Mouse (Mus musculus) lung, adult 18-20 months (tissue): ENCODE results near the gene Ank3.

ENCODE experiments used
- DNase-seq, 2 experiments: peaks; one replicate each; pipeline ENCODE4 v3.0.0; 2022; ENCODE audit warnings: mixed read lengths in 2 of 2

Gene Ank3

DNA sequence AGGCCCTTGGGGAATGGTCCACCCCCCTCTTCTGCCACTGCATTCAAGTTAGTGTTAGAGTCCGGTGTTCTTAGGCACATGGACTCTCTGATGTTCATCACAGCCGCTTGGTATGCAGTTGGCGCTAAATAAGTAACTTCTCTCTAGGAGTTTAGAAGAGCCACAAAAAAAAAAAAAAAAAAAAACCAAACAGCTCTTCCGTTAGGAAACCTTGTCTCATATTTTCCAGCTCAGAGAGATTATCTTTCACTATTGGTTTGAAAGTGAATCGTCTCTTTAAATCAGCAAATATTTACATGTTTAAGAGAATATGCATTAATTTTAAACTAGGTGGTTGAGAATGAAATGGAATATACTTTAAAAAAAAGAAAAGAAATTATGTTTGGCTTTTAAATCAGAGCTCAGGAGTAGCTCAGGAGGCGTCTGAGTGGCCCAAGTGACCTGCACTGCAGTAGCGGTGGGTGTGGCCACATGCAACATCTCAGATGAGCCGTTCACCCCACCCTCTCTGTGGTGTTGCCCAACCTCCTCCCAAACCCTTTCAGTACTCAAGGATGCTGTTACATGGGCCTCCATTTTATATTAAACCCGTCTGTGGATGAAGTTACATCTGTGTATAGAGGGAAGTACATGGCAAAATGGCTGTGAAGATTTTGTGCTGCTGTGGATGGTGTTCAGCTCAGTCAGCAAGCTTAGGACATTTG, 138.0 kb downstream of the Ank3 start:
- no peak for DNase-seq

DNA sequence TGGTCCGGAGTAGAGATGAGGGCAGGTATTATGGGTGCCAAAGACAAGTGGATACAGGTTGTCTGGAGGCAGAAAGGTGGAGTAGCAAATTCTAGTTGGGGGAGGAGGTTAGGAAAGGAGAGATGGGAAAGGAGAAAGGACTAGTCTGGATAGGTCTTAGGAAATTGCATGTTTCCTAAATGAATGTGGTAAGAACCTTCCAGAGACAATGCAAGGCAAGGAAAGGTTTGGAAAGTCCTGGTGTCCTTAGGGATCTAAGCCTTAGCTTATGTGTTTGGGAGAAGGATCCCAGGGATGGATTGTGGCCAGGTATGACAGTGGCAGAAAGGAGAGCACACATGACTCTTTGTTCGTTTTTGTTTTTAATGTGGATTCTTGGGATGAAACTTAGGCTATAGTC, 139.7 kb downstream of the Ank3 start:
- DNase-seq, result no peak

DNA sequence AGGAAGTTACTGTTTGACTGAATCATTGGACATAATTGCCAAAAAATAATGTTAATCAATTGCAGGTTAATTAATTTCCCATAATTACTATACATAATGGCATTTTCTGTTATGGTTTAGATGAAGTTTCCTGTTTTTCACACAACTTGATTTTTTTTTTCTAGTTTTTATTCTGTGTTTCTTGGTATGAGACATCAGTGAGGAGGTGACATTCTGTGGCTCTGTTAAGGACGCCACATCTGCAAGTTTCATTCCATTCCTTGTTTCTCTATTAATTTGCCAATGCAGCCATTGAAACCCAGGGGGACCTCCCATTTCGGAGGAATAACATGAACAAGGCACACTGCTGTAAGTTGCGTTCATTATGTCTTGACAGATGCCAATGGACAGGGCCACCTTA, 143.9 kb downstream of the Ank3 start:
- DNase-seq, result no peak

DNA sequence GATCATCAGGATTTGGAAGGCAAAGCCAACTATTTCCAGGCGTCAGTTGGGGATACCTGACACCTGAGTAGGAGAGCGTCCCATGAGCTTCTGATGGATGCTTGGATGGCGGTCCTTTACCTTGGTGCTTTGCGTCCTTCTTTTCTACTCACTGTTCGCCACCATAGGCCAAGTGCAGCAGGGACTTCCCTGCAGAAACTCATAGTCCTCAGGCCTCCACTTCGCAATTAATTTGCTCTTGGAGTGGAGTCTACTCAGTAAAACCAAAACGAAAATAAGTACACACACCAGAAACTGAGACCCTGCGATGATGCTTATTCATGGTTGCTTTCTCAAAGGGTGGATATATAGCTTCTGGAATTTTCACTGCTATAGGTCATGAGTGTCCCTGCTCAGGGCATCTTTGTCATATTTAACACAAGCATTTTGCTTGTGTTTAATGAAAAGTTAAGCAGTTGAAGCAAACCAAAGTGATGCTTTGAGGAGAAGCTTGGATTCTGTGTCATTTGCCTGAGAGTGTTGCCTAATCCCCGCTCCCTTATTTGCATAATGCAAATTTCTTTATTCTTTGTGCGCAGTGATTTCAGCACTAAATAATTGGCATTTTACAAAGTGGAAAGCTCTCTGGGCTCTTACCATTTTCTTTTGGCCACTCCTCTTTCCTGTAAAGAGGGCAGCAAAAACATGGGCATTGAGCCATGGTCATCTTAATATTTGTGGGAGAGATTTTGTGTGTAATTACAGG, 145.5 kb downstream of the Ank3 start:
- no peak for DNase-seq

DNA sequence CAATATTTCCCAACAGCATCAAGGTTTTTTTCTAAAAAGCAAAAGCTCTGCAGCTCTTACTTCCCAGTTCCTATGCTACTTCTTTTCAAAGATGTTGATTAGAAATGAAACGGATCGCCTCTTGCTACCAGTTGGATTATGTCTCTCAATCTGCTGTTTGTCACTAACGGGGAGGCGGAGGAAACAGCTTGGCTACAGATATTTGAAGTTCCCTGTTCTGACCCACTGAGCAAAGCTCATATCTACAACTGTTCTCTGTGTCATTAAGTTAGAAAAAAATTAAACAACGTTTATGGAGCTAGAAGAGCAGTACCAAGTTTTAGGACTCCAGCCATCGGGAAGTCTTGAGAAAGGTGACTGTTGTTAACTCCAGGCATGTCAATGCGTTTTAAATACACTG, 146.1 kb downstream of the Ank3 start:
- DNase-seq, result no peak

DNA sequence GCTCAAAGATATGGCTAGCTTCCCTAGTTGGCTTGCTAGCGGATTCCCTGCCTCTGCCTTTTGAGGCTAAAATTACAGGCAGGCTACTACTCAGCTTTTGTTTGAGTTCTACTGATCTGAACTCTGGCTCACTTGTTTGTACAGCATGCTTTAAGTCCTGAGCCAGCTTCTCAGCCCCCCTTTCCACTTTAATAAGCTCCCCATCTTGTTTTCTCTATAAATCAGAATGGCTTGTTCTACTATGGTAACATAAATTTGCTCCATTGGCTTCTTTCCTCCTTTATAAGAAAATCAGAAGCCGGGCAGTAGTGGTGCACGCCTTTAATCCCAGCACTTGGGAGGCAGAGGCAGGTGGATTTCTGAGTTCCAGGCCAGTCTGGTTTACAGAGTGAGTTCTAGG, 147.4 kb downstream of the Ank3 start:
- DNase-seq, result no peak

DNA sequence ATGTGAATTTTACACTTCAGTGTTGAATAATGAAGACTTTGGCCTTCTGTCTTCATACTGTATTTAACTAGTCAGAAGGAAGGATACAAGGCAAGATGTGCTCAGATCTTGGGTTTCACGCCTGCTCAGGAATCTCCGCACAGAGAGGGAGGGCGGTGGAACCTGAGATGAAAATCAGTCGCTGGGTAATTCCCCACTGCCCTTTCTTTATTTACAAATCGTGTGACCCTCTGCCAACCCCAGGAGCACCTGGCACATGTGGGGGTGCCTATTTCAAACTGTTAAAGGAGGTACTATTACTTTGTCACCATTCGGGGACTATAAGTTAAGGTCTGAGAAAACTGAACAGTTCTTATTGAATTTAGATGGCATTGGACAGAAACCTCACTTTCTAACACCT, 148.1 kb downstream of the Ank3 start:
- DNase-seq, result no peak

DNA sequence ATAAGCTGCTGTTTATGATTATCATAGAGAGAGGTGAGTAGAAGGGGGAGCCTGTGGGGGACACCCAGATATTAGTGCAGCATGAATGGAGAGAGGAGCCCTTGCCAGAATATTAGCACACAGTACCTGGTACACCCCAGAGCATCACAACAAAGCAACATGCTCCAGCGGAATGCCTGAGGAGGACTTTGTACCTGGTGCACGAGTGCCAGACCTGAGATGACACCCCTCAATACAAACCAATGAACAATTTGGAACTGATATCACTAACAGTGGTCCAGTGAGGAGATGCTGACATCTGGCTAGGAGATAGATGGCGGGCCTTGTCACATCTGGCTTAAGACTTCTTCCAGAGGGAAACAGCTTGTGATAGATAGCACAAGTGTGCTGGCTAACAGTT, 150.2 kb downstream of the Ank3 start:
- no peak for DNase-seq

DNA sequence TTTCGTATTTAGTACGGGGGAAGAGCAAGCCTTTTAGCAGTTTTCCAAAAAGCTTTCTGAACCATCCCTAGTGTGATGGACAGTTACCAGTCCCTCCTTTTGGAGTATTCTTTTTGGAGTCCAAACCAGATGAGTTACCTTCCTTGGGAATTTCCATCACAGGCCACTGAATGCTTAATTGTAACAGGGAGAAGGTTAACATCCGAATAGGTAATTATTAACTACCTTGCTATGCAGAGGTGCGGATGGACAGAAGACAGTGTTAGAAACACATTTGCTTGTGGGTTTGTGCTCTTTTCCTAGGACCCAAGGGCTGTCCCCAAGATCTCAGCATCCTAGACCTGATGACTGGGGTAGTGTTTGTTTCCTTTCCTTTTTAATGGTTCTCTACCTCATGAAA, 150.6 kb downstream of the Ank3 start:
- DNase-seq, result no peak

DNA sequence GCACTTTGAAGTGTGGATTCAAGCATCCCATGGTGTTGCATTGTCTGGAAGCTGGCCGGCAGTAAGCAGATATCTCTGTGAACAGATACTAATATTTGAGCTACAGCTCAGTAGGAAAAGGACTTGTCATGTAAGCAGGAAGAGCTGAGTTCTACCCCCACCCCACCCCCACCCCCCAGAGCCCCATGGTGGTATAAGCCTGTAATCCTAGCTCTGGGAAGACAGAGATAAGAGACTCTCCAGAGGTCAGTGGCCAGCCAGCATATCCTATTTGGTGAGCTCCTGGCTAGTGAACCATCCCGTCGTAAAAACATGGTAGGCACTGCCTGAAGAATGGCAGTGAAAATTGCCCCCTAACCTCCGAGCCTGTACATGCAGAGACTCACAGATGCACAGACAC, 152.3 kb downstream of the Ank3 start:
- DNase-seq, result no peak

DNA sequence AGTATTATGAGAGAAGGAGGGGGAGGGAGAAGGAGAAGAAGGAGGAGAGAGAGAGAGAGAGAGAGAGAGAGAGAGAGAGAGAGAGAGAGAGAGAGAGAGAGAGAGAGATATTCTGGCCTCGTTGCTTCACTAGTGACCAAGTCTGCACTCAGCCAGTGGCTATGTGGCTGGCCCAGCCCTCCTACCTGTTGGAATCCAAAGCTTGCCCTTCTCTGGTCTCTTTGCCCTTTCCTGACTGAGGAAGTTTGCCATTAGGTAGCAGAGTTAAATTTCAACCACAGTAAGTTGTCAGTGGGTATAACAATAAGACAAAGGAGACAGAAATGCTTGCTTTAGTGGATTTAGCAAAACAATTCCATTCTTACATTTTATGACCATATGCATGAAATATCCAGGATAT, 154.5 kb downstream of the Ank3 start:
- no peak for DNase-seq

DNA sequence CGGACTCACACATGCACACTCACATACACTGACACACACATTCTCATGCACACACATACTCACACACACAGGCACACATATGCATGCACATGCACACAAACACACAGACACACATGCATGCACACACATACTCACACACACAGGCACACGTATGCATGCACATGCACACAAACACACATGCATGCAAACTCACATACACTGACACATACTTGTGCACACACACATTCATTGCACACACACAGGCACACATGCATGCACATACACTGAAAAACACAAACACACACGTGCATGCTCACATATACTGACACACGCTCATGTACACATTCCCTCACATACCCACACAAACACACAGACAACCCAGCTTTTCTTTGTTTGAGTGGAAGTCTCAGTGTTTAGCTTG, 157.0 kb downstream of the Ank3 start:
- DNase-seq, result no peak

DNA sequence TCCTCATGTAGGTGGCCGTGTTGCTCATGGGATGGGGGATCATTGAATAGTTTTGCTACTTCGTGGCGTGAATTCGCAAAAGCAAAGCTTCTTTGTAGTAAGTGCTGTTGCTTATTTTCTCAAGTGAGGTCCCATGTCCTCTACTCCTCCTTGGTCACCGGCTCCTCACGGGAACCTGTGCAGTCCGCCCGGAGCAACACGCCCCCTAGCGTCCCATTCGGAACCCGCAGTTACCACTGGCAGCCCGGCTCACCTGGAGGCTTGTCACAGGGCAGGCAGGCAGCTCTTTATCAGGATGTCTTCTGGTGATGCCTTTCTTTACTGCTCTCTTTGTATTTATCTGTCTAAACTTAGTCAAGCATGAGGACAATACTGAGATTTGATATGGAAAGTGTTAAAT, 157.7 kb downstream of the Ank3 start:
- DNase-seq, result peak; percentile 31 to 51

DNA sequence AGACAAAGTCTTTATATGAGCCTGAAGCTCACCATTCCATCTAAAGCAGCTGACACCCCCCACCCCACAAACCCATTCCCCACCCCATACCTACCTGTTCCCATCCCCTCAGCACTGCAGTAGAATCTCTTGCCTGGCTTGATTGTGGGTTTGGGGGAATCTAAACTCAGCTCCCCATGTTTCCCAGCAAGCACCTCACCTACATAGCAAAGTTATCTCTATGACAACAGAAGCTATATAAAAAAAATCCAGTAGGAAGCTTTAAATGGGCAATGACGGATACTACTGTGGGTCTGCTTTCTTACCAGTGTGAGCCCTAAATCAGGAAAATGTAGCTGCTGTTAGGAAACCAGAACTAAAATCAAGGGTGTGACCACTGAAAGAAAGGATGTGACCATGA, 161.7 kb downstream of the Ank3 start:
- DNase-seq, result no peak

DNA sequence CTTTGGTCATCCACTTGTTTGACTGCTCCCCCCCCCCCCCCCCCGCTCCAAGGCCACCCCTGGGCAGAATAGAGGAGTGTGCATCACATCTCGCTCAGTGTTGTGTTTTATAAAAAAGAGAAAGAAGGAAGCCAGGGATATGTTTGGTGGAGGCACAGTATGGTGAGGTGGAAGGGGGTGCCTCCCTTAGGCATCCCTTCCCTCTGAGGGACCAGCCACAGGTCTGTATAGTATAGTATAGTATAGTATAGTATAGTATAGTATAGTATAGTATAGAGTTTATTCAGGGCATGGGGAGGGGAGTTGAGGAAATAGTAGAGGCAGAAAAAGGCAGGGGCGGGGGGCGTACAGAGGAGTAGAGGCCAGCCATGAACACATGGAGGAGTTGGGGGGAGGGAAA, 164.4 kb downstream of the Ank3 start:
- no peak for DNase-seq

DNA sequence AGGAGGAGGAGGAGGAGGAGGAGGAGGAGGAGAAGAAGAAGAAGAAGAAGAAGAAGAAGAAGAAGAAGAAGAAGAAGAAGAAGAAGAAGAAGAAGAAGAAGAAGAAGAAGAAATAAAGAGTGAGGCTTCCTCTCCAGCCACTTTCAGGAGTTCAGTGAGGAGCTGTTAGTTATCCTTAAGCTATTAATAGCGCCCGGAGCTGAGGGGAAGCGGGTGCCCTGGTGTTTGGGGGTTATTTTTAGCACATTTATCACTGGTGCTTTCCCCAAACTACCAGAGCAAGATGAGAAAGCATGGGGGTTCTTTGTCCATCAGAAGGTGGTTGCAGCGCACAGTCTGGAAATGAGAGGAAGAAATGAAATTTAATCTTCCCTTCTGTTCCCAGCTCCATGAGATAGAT, 166.5 kb downstream of the Ank3 start:
- DNase-seq, result no peak

DNA sequence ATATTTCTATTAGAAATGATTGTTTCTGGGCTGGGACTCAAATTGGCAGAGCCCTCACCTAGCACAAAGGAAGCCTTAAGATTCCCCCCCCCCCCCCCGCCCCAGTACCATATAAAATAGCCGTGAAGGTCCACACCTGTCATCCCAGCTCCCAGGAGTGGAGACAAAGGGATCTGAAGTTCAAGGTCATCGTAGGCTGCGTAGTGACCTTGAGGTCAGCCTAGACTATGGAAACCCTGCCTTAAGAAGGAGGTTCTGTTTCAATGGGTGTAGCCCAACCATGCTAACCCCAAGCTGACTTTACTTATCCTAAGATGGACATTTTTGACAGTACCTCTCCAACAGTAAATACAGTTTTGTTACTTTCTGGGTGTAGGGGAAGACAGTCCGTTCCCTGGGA, 170.4 kb downstream of the Ank3 start:
- DNase-seq, result no peak

DNA sequence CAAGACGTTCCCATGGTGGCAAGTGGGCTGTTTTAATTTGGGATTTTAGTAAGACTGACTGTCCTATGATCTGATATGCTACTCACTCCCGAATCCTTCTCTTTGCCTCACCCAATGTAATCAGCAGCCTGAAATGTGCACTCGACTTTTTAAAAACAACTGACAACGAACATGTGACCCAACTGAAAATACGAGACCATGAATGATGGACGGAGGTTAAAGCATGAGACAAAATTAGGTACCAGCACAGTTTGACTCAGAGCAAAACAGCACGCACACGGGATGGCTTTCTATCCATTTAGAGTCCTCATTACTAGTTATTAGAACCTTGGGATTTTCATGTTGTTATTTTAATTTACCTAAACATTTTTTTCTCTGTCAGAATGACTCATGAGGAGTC, 171.2 kb downstream of the Ank3 start:
- DNase-seq, result no peak

DNA sequence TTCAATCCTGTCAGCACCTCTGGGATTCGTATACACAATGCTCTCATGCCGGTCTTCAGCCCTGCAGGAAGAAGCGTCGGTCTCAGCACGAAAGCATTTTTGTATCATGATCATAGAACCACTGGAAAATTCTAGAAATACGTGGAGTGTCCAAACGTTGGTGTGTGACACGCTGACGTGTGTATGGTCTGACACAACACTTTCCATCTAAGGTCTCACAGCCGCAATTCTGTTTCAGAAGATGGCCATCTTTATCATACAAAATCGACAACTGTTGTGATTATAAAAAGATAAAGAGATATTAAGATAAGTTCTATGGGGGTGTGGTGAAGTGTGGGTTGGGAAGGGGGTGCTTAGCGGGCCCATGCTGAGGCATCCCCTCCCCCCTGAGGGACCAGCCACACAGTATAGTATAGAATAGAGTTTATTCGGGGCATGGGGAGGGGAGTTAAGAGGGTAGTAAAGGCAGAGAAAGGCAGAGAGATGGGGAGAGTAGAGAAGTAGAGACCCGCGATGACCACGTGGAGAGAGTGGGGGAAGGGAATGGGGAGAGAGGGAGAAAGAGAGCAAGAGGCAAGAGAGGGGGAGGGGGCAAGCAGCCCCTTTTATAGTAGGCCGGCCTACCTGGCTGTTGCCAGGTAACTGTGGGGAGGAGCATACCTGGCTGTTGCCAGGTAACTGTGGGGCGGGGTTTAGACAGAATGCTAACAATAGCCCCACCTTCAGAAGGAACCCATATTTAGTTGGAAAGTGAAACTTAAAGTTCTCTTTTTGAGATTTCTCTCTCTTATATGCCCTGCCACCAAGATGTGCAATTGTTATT, 172.1 kb downstream of the Ank3 start:
- peak; percentile 47 to 70 for DNase-seq

DNA sequence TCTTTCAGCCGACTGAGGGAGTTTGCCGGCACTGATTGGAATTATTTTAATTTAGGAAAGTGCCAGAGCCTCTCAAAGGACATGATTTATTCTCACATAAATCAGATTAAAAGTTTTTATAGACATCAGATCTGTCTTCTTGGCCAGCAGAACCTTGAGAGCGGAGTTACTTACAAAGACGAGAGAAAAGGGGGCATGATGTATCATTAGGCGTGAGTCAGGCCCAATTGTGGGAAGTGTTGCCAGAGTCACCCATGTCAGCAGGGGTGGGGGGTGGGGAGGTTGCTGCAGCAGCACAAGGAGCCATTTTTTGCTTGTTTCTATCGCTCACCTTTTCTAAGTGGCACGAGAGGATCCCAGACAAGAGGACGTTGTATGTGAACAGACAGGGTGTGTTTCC, 172.8 kb downstream of the Ank3 start:
- no peak for DNase-seq

DNA sequence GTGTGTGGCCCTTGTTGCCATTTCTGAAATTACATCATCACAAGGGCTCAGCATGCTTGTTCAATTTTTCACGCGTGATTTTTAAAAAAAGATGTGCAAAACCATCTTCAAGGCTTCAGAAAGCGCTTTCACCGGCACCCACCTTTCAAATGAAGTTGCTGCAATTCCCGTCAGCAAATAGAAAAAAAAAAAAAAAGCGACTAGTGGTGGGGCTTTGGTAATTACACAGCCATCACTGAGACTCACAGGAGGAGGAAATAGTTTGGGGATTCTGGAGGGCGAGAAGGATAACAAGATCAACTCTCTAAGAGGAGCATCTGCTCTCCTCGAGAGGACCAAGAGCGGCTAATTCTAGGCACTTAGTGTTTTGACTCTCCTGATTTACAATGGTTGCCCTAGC, 173.4 kb downstream of the Ank3 start:
- DNase-seq, result no peak

DNA sequence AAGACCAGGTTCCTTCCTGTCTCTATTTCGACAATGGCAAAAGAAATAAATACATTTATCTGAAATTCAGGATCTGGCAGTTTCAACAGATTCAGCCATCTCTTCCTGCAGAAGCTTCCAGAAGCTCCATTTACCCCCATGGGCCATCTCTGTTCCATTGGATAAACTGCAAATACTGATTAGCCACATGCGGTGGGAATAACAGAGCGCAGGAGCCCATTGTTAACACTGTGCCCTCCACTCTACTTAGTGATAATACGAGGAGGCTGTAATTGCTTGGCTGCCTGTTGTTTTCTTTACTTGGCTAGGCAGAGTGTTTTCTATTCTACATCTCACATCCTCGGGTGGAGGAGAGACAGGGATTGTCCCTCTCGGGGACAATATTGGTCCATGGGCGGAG, 174.5 kb downstream of the Ank3 start:
- no peak for DNase-seq

DNA sequence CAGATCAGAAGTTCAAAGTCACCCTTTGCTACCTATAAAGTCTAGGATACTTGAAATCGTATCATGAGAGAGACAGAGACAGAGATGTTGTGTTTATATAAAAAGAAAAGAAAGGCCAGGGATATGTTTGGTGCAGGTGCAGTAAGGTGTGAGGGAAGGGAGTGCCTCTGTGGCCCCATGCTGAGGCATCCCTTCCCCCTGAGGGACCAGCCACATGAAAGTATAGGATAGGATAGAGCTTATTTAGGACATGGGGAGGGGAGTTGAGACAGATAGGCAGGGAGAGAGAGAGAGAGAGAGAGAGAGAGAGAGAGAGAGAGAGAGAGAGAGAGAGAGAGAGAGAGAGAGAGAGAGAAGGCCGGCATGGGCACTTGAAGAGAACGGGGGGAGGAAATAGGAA, 175.2 kb downstream of the Ank3 start:
- no peak for DNase-seq

DNA sequence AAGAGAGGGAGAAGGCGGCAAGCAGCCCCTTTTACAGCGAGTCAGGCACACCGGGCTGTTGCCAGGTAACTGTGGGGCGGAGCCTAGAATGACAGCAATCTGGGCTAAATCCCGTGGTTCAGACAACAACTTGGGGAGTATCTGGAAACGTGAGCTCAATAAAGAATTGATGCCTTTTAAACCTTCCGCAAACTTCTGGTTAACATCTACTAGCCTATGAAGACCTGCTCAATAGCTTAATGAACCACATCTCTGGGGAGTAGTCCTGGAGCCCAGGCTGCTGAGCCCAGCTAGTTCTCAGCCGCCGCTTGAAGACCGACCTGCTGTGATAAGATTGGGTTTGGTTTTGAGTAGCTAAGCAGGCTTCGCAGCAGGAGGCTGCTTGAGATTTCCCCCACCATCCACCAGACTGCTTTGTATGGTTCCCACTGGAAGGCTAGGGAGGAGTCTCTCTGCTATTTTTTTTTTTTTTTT, 175.7 kb downstream of the Ank3 start:
- DNase-seq, result peak; percentile 16 to 18
